Mouse (Mus musculus) hindbrain, embryonic 14.5 days (tissue): ENCODE measurements at regions not wholly inside any gene's neighbourhood (a gene's known extent, or its start where the extent isn't known, plus 50 kb on each side); places are given as distances from the start of the nearest gene placed in this dataset.
A peak's percentile ranks its signal among the peaks of the same experiment; 100 is the strongest.

Source experiments
- ATAC-seq: fragments of 200-750 bp; cut with Nextera tagmentation; 2 replicates; pipeline ENCODE4 v1.8.0; 2017; ENCODE audit warnings: moderate number of reproducible peaks, mild to moderate bottlenecking, moderate TSS enrichment, moderate library complexity; ENCODE audit not compliant: low FRiP score
- DNase-seq: peaks from one replicate; pipeline ENCODE4 v3.0.0-alpha.2; 2015; ENCODE audit warnings: low spot score
- H3K27ac ChIP-seq: fragments of 300-500 bp; sonication (generic); 2 replicates; pipeline ENCODE4 v1.5.1; 2014; ENCODE audit warnings: mild to moderate bottlenecking, moderate library complexity
- H3K27me3 ChIP-seq: fragments of 300-500 bp; sonication (generic); 2 replicates; pipeline ENCODE4 v1.6.1; 2014; ENCODE audit warnings: mild to moderate bottlenecking, low read length, mixed read lengths; ENCODE audit not compliant: control insufficient read depth, insufficient read depth
- H3K36me3 ChIP-seq: fragments of 300-500 bp; sonication (generic); replicated peaks from 2 replicates; pipeline ENCODE4 v1.6.1; 2014; ENCODE audit not compliant: control insufficient read depth, insufficient read depth
- H3K4me1 ChIP-seq: fragments of 300-500 bp; sonication (generic); replicated peaks from 2 replicates; pipeline ENCODE4 v1.6.1; 2014; ENCODE audit warnings: antibody characterized with exemption, low read length, mixed read lengths; ENCODE audit not compliant: control insufficient read depth, insufficient read depth
- H3K4me2 ChIP-seq: fragments of 300-500 bp; sonication (generic); replicated peaks from 2 replicates; pipeline ENCODE4 v1.6.1; 2014; ENCODE audit warnings: mild to moderate bottlenecking, moderate library complexity
- H3K4me3 ChIP-seq: fragments of 300-500 bp; sonication (generic); replicated peaks from 2 replicates; pipeline ENCODE4 v1.5.1; 2014; ENCODE audit warnings: mild to moderate bottlenecking, low read length
- H3K9ac ChIP-seq: fragments of 300-500 bp; sonication (generic); 2 replicates; pipeline ENCODE4 v1.6.1; 2014
- H3K9me3 ChIP-seq: fragments of 300-500 bp; sonication (generic); 2 replicates; pipeline ENCODE4 v1.6.1; 2016; ENCODE audit warnings: low read length; ENCODE audit not compliant: control insufficient read depth
- WGBS: fragments of 180-500 bp; shearing (Covaris S2); extraction: QIAGEN DNeasy Blood & Tissue Kit; methylation state at CpG from one replicate; pipeline ENCODE4 v1.1.7; 2014; 5-methylcytosine and 5-hydroxymethylcytosine counted together

GRCm38 (mm10) chr3:129071002-129071401 lies 128.7 kb upstream of the Pitx2 start:
- peak; percentile 65 for ATAC-seq
- H3K4me3 ChIP-seq, result no peak overlapping the region
- no peak overlapping the region for H3K9ac ChIP-seq
- no peaks in the 10 kb centered on the region for H3K36me3 ChIP-seq
- no peaks in the 10 kb centered on the region for H3K9me3 ChIP-seq
- H3K27ac ChIP-seq, result peak overlapping the region; percentile 0; the same call in 1 of the 2 replicates
- no peak overlapping the region for H3K4me2 ChIP-seq
- H3K27me3 ChIP-seq, result no peaks in the 10 kb centered on the region
- no peak for DNase-seq
- 43% methylated on average over 7 of the region's 7 CpGs for WGBS
- peaks cover 18% of the 10 kb centered on the region for H3K4me1 ChIP-seq

GRCm38 (mm10) chr3:129076396-129076795 lies 123.3 kb upstream of the Pitx2 start:
- no peaks in the 10 kb centered on the region for H3K4me1 ChIP-seq
- H3K9me3 ChIP-seq, result no peaks in the 10 kb centered on the region
- no peaks in the 10 kb centered on the region for H3K27me3 ChIP-seq
- H3K4me2 ChIP-seq, result no peak overlapping the region
- H3K27ac ChIP-seq, result no peak overlapping the region
- no peak overlapping the region for H3K9ac ChIP-seq
- 57% methylated on average over 1 of the region's 1 CpGs for WGBS
- ATAC-seq (no peak), DNase-seq (no peak)
- H3K36me3 ChIP-seq, result no peaks in the 10 kb centered on the region
- H3K4me3 ChIP-seq, result no peak overlapping the region

- no peaks in the 10 kb centered on the region for H3K27me3 ChIP-seq
- no peak for ATAC-seq
- no peak overlapping the region for H3K4me2 ChIP-seq
- H3K27ac ChIP-seq, result no peak overlapping the region
- no peak overlapping the region for H3K9ac ChIP-seq
- H3K36me3 ChIP-seq, result no peaks in the 10 kb centered on the region
- H3K4me3 ChIP-seq, result no peak overlapping the region
- H3K4me1 ChIP-seq, result no peaks in the 10 kb centered on the region
- peaks cover 4% of the 10 kb centered on the region; the same call in 1 of the 2 replicates for H3K9me3 ChIP-seq
- WGBS, result 60% methylated on average over 12 of the region's 12 CpGs
- DNase-seq, result no peak
Observed at GRCm38 (mm10) chr3:129103786-129104440, 95.8 kb upstream of the Pitx2 start.

- no peaks in the 10 kb centered on the region for H3K36me3 ChIP-seq
- no peak for ATAC-seq
- H3K9ac ChIP-seq, result no peak overlapping the region
- H3K4me2 ChIP-seq, result no peak overlapping the region
- 63% methylated on average over 9 of the region's 9 CpGs for WGBS
- no peak overlapping the region for H3K27ac ChIP-seq
- no peaks in the 10 kb centered on the region for H3K27me3 ChIP-seq
- H3K4me1 ChIP-seq, result no peaks in the 10 kb centered on the region
- DNase-seq, result no peak
- no peak overlapping the region for H3K4me3 ChIP-seq
- H3K9me3 ChIP-seq, result no peaks in the 10 kb centered on the region
Observed at GRCm38 (mm10) chr3:129104811-129105210, 94.9 kb upstream of the Pitx2 start.

GRCm38 (mm10) chr3:129106174-129106573 lies 93.5 kb upstream of the Pitx2 start:
- Histone ChIP-seq H3K4me1 (no peaks in the 10 kb centered on the region), H3K9ac (no peak overlapping the region), H3K27ac (no peak overlapping the region), H3K9me3 (no peaks in the 10 kb centered on the region), H3K4me3 (no peak overlapping the region), H3K27me3 (no peaks in the 10 kb centered on the region), H3K36me3 (no peaks in the 10 kb centered on the region), H3K4me2 (no peak overlapping the region)
- WGBS, result 87% methylated on average over 2 of the region's 2 CpGs
- no peak for ATAC-seq
- no peak for DNase-seq

GRCm38 (mm10) chr3:129130521-129130920 lies 69.2 kb upstream of the Pitx2 start:
- 77% methylated on average over 2 of the region's 2 CpGs for WGBS
- no peaks in the 10 kb centered on the region for H3K9me3 ChIP-seq
- no peaks in the 10 kb centered on the region for H3K4me1 ChIP-seq
- H3K27ac ChIP-seq, result no peak overlapping the region
- no peaks in the 10 kb centered on the region for H3K36me3 ChIP-seq
- ATAC-seq (no peak), DNase-seq (no peak)
- no peak overlapping the region for H3K9ac ChIP-seq
- no peak overlapping the region for H3K4me3 ChIP-seq
- H3K27me3 ChIP-seq, result no peaks in the 10 kb centered on the region
- H3K4me2 ChIP-seq, result no peak overlapping the region

GRCm38 (mm10) chr3:129131140-129131539 lies 68.5 kb upstream of the Pitx2 start:
- ATAC-seq (no peak), DNase-seq (no peak)
- Histone ChIP-seq H3K9ac (no peak overlapping the region), H3K9me3 (no peaks in the 10 kb centered on the region), H3K27me3 (no peaks in the 10 kb centered on the region), H3K4me2 (no peak overlapping the region), H3K4me3 (no peak overlapping the region), H3K4me1 (no peaks in the 10 kb centered on the region), H3K27ac (no peak overlapping the region), H3K36me3 (no peaks in the 10 kb centered on the region)
- WGBS, result 10% methylated on average over 8 of the region's 8 CpGs

- no peaks in the 10 kb centered on the region for H3K9me3 ChIP-seq
- ATAC-seq (no peak), DNase-seq (no peak)
- H3K27ac ChIP-seq, result no peak overlapping the region
- H3K9ac ChIP-seq, result no peak overlapping the region
- H3K27me3 ChIP-seq, result no peaks in the 10 kb centered on the region
- WGBS, result 57% methylated on average over 6 of the region's 6 CpGs
- H3K4me2 ChIP-seq, result no peak overlapping the region
- H3K4me1 ChIP-seq, result no peaks in the 10 kb centered on the region
- H3K36me3 ChIP-seq, result no peaks in the 10 kb centered on the region
- no peak overlapping the region for H3K4me3 ChIP-seq
Observed at GRCm38 (mm10) chr3:129131877-129132433, 67.7 kb upstream of the Pitx2 start.
